Mouse (Mus musculus) heart, postnatal 14 days (tissue): ENCODE results near the gene Shisal1. TPM values are rescaled to one million over a fixed set of nuclear protein-coding genes. Genes with fewer than 3 reads are reported as not detected.

Source experiments
- DNase-seq, 2 experiments: peaks; one replicate each; pipeline ENCODE4 v3.0.0; 2021 to 2022
- intact Hi-C: fragments of 180-260 bp; cut with DNase I; formaldehyde crosslinking; loops from one replicate; pipeline ENCODE4 v1.15.1; 2025
- total RNA-seq, 2 experiments: library from RNA; stranded (reverse); gene quantifications; 2 replicates each; pipeline ENCODE4 v1.2.3; 2021

Gene Shisal1
- total RNA-seq, 2 experiments from 2014 or later: 0.88 to 1.3 TPM

- peak; percentile 34 to 55 for DNase-seq
- intact Hi-C loops: no loop called here
Measured at GRCm38 (mm10) chr15:84430482-84430881, 16.4 kb downstream of the Shisal1 start.

GRCm38 (mm10) chr15:84427624-84428023, 19.3 kb downstream of the Shisal1 start:
- intact Hi-C loops: no loop called here
- peak in 1 of 2 experiments; percentile 29 for DNase-seq

- intact Hi-C loops: no loop called here
- no peak for DNase-seq
Measured at GRCm38 (mm10) chr15:84425733-84426132, 21.2 kb downstream of the Shisal1 start.

- intact Hi-C loops: no loop called here
Measured at GRCm38 (mm10) chr15:84423781-84424180, 23.1 kb downstream of the Shisal1 start.

GRCm38 (mm10) chr15:84418266-84418610, 28.7 kb downstream of the Shisal1 start:
- intact Hi-C loops: no loop called here
- DNase-seq: no peak

More at GRCm38 (mm10) chr15:84423781-84424180, 23.1 kb downstream of the Shisal1 start:
- DNase-seq: no peak

- no peak for DNase-seq
- intact Hi-C loops: no loop called here
Measured at GRCm38 (mm10) chr15:84417592-84418265, 29.2 kb downstream of the Shisal1 start.

- intact Hi-C loops: no loop called here
- no peak for DNase-seq
Measured at GRCm38 (mm10) chr15:84417017-84417416, 29.9 kb downstream of the Shisal1 start.

- no peak for DNase-seq
- intact Hi-C loops: no loop called here
Measured at GRCm38 (mm10) chr15:84414040-84414848, 32.7 kb downstream of the Shisal1 start.

- DNase-seq: peak; percentile 29 to 52
- intact Hi-C loops: no loop called here
Measured at GRCm38 (mm10) chr15:84412409-84412808, 34.5 kb downstream of the Shisal1 start.

GRCm38 (mm10) chr15:84410052-84410451, 36.8 kb downstream of the Shisal1 start:
- intact Hi-C loops: no loop called here
- no peak for DNase-seq

GRCm38 (mm10) chr15:84408576-84408975, 38.3 kb downstream of the Shisal1 start:
- intact Hi-C loops: no loop called here
- DNase-seq: no peak

GRCm38 (mm10) chr15:84405759-84406158, 41.1 kb downstream of the Shisal1 start:
- no peak for DNase-seq

GRCm38 (mm10) chr15:84403454-84404113, 43.3 kb downstream of the Shisal1 start:
- intact Hi-C loops: no loop called here
- DNase-seq: no peak

More at GRCm38 (mm10) chr15:84405759-84406158, 41.1 kb downstream of the Shisal1 start:
- intact Hi-C loops: no loop called here

GRCm38 (mm10) chr15:84398617-84399016, 48.3 kb downstream of the Shisal1 start:
- no peak for DNase-seq
- intact Hi-C loops: no loop called here

- DNase-seq: no peak
- intact Hi-C loops: no loop called here
Measured at GRCm38 (mm10) chr15:84397663-84398169, 49.2 kb downstream of the Shisal1 start.

- intact Hi-C loops: no loop called here
- no peak for DNase-seq
Measured at GRCm38 (mm10) chr15:84395341-84396067, 51.4 kb downstream of the Shisal1 start.

GRCm38 (mm10) chr15:84393341-84393740, 53.6 kb downstream of the Shisal1 start:
- no peak for DNase-seq
- intact Hi-C loops: no loop called here

- DNase-seq: no peak
- intact Hi-C loops: no loop called here
Measured at GRCm38 (mm10) chr15:84392840-84393239, 54.1 kb downstream of the Shisal1 start.

- intact Hi-C loops: no loop called here
Measured at GRCm38 (mm10) chr15:84392131-84392530, 54.8 kb downstream of the Shisal1 start.

GRCm38 (mm10) chr15:84388698-84389131, 58.2 kb downstream of the Shisal1 start:
- no peak for DNase-seq
- intact Hi-C loops: no loop called here

More at GRCm38 (mm10) chr15:84392131-84392530, 54.8 kb downstream of the Shisal1 start:
- no peak for DNase-seq
